Mouse (Mus musculus) induced T-regulatory cell, adult 2 months (primary cell): ENCODE measurements around the gene Barhl1.

ENCODE experiments used
- DNase-seq: peaks from one replicate; pipeline ENCODE4 v3.0.0-alpha.2; 2012; ENCODE audit warnings: low read depth

Gene Barhl1

GRCm38 (mm10) chr2:28860678-28861423 is 55.6 kb downstream of the Barhl1 start:
- no peak for DNase-seq

- DNase-seq: no peak
Measured at GRCm38 (mm10) chr2:28859303-28859702, 57.2 kb downstream of the Barhl1 start.
